Mouse (Mus musculus) midbrain, embryonic 15.5 days (tissue): ENCODE measurements around the gene Ube2z. TPM values are rescaled to one million over a fixed set of nuclear protein-coding genes. Genes with fewer than 3 reads are reported as not detected.

Experiments
- ATAC-seq: fragments of 200-750 bp; cut with Nextera tagmentation; replicated peaks from 2 replicates; pipeline ENCODE4 v1.8.0; 2017; ENCODE audit warnings: moderate TSS enrichment
- H3K27ac ChIP-seq: fragments of 300-500 bp; sonication (generic); 2 replicates; pipeline ENCODE4 v1.5.1; 2015; ENCODE audit warnings: mild to moderate bottlenecking, inconsistent platforms
- H3K27me3 ChIP-seq: fragments of 300-500 bp; sonication (generic); replicated peaks from 2 replicates; pipeline ENCODE4 v1.6.1; 2015; ENCODE audit warnings: inconsistent platforms
- H3K36me3 ChIP-seq: fragments of 300-500 bp; sonication (generic); replicated peaks from 2 replicates; pipeline ENCODE4 v1.6.1; 2015; ENCODE audit warnings: inconsistent platforms
- H3K4me1 ChIP-seq: fragments of 300-500 bp; sonication (generic); 2 replicates; pipeline ENCODE4 v1.6.1; 2015; ENCODE audit warnings: inconsistent platforms
- H3K4me2 ChIP-seq: fragments of 300-500 bp; sonication (generic); 2 replicates; pipeline ENCODE4 v1.6.1; 2015; ENCODE audit warnings: inconsistent platforms, mild to moderate bottlenecking, moderate library complexity
- H3K4me3 ChIP-seq: fragments of 300-500 bp; sonication (generic); 2 replicates; pipeline ENCODE4 v1.5.1; 2015; ENCODE audit warnings: mild to moderate bottlenecking, inconsistent platforms
- H3K9ac ChIP-seq: fragments of 300-500 bp; sonication (generic); 2 replicates; pipeline ENCODE4 v1.6.1; 2015; ENCODE audit warnings: mild to moderate bottlenecking, inconsistent platforms
- H3K9me3 ChIP-seq: fragments of 300-500 bp; sonication (generic); 2 replicates; pipeline ENCODE4 v1.6.1; 2016; ENCODE audit warnings: inconsistent platforms
- WGBS: fragments of 180-500 bp; shearing (Covaris S2); methylation state at CpG from one replicate; pipeline ENCODE4 v1.1.7; 2015; ENCODE audit warnings: mixed read lengths; 5-methylcytosine and 5-hydroxymethylcytosine counted together
- polyA plus RNA-seq: library from polyadenylated mRNA; unstranded; fragments of >200 nt; fragmentation: Nextera tagmentation; extraction: Ambion mirVana; gene quantifications from 2 replicates; pipeline ENCODE4 v1.2.1, GENCODE M21; 2015

Ube2z gene
- polyA plus RNA-seq, 1 experiment from 2014 or later, result 41.4 TPM

GRCm38 (mm10) chr11:96003969-96004792 is 61.0 kb downstream of the Ube2z start:
- Histone ChIP-seq H3K4me2 (peak overlapping the region; percentile 80), H3K9ac (peak overlapping the region; percentile 68), H3K27me3 (no peaks in the 10 kb centered on the region), H3K4me3 (peak overlapping the region; percentile 54), H3K27ac (peak overlapping the region; percentile 88), H3K9me3 (no peaks in the 10 kb centered on the region), H3K36me3 (no peaks in the 10 kb centered on the region), H3K4me1 (peaks cover 38% of the 10 kb centered on the region)
- no peak for ATAC-seq
- 1% methylated on average over 28 of the region's 32 CpGs for WGBS

- H3K4me1 ChIP-seq, result peaks cover 38% of the 10 kb centered on the region
- WGBS, result 2% methylated on average over 12 of the region's 12 CpGs
- peak overlapping the region; percentile 80 for H3K4me2 ChIP-seq
- peak overlapping the region; percentile 54 for H3K4me3 ChIP-seq
- no peaks in the 10 kb centered on the region for H3K27me3 ChIP-seq
- H3K36me3 ChIP-seq, result no peaks in the 10 kb centered on the region
- H3K27ac ChIP-seq, result no peak overlapping the region
- H3K9ac ChIP-seq, result no peak overlapping the region
- no peak for ATAC-seq
- no peaks in the 10 kb centered on the region for H3K9me3 ChIP-seq
Observed at GRCm38 (mm10) chr11:96003100-96003900, 61.9 kb downstream of the Ube2z start.

Other genes starting within 250 kb of the Ube2z start
- gene Phospho1, start 240.9 kb downstream of the Ube2z start, polyA plus RNA-seq, result not detected in 2 replicates
- gene Gngt2, start 228.2 kb downstream of the Ube2z start, polyA plus RNA-seq, result 2.8 and 3.6 TPM in 2 replicates
- gene Abi3, start 222.9 kb downstream of the Ube2z start, polyA plus RNA-seq, result 2.0 and 2.9 TPM in 2 replicates
- not detected in 2 replicates for gene B4galnt2, start 150.5 kb downstream of the Ube2z start, polyA plus RNA-seq
- gene Igf2bp1, start 59.4 kb downstream of the Ube2z start, polyA plus RNA-seq, result 14.6 and 15.7 TPM in 2 replicates
- not detected in 2 replicates for gene Gip, start 40.8 kb downstream of the Ube2z start, polyA plus RNA-seq
- gene Snf8, start 30.5 kb downstream of the Ube2z start, polyA plus RNA-seq, result 137 TPM in 2 replicates
- gene Atp5g1, start 10.3 kb upstream of the Ube2z start, polyA plus RNA-seq, result 546 and 607 TPM in 2 replicates
- not detected in 2 replicates for gene Calcoco2, start 46.6 kb upstream of the Ube2z start, polyA plus RNA-seq
- 0.14 and 0.26 TPM in 2 replicates for gene Ttll6, start 68.4 kb upstream of the Ube2z start, polyA plus RNA-seq
- gene Hoxb13, start 128.9 kb upstream of the Ube2z start, polyA plus RNA-seq, result not detected in 2 replicates
- gene Hoxb9, start 206.1 kb upstream of the Ube2z start, polyA plus RNA-seq, result not detected in 2 replicates
- gene Hoxb8, start 216.5 kb upstream of the Ube2z start, polyA plus RNA-seq, result not detected in 2 replicates
- not detected in 2 replicates for gene Hoxb7, start 221.2 kb upstream of the Ube2z start, polyA plus RNA-seq
- gene Hoxb6, start 227.1 kb upstream of the Ube2z start, polyA plus RNA-seq, result 0.13 and 0.34 TPM in 2 replicates
- 0.09 and 0.70 TPM in 2 replicates for gene Hoxb5, start 237.9 kb upstream of the Ube2z start, polyA plus RNA-seq